Mouse (Mus musculus): ENCODE data around the gene Mcts2. TPM values are rescaled to one million over a fixed set of nuclear protein-coding genes. Genes with fewer than 3 reads are reported as not detected.
A peak's percentile ranks its signal among the peaks of the same experiment; 100 is the strongest.
"Not testable (repeated sequence)": the region's sequence is repeated elsewhere in the genome, so short reads cannot be mapped to it uniquely, and the experiment has no call there.

The Mcts2 gene
- 42.7 and 44.1 TPM in 2 replicates for polyA plus RNA-seq (2015; fragmentation: Nextera tagmentation; extraction: Ambion mirVana)

DNA sequence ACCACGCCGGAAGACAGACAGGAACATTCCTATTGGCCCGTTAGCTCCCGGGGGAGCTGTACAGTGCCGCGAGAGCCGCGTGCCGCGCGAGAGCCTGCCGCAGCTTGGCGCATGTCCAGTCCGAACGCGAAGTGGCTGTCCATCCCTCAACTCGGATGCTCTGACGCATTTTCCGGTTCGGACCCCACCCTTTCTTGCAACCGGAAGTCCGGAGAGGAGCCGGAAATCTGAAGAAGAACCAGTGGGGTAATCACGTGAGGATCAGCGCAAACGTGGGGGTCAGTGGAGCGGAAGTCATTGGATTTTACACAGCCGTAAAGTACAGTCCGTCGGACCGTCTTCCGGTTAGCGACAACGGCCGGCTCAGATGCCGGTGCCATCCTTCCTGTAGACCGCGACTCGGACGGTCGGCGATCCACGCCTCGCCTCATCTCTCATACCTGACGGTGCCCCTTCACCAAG, at the start of gene Mcts2:
Gene Mcts2, plus strand, starts transcription at position 230 of the 462 bp plus-strand sequence.
- Histone ChIP-seq H3K4me1 (replicated peaks) (peaks cover 19% of the 10 kb centered on the region), H3K27ac (peak within 1 kb of the TSS; percentile 41), H3K9ac (replicated peaks) (peak within 1 kb of the TSS; percentile 71), H3K4me2 (replicated peaks) (peak within 1 kb of the TSS; percentile 76), H3K27me3 (no peaks in the 10 kb centered on the region), H3K4me3 (replicated peaks) (peak within 1 kb of the TSS; percentile 46), H3K36me3 (peaks cover 97% of the 10 kb centered on the region), H3K9me3 (no peaks in the 10 kb centered on the region)
- ATAC-seq: peak; percentile 98
- 46% methylated on average over 45 of the region's 45 CpGs for WGBS

DNA sequence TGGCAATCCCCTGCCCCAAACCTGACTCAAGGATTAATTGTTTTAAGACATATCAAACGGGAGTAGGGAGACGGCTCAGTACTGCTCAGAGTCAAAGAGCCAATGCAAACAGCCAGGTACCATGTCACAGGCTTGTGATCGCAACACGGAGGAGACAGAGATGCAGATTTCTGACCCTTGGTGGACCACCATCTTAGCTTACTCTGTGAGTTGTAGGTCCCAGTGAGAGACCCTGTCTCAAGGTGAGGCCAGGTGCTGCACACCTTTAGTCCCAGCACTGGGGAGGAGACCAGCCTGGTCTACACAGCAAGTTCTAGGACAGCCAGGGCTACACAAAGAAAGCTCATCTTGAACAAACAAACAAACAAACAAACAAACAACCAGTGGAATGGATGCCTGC, 49.5 kb upstream of the Mcts2 start:
- H3K9me3 ChIP-seq: no peaks in the 10 kb centered on the region
- WGBS: 90% methylated on average over 4 of the region's 4 CpGs
- H3K27me3 ChIP-seq: no peaks in the 10 kb centered on the region
- no peak overlapping the region for H3K27ac ChIP-seq
- H3K9ac ChIP-seq (replicated peaks): no peak overlapping the region
- no peak overlapping the region for H3K4me3 ChIP-seq (replicated peaks)
- peaks cover 18% of the 10 kb centered on the region for H3K4me1 ChIP-seq (replicated peaks)
- ATAC-seq: no peak
- no peak overlapping the region for H3K4me2 ChIP-seq (replicated peaks)
- no peaks in the 10 kb centered on the region for H3K36me3 ChIP-seq

DNA sequence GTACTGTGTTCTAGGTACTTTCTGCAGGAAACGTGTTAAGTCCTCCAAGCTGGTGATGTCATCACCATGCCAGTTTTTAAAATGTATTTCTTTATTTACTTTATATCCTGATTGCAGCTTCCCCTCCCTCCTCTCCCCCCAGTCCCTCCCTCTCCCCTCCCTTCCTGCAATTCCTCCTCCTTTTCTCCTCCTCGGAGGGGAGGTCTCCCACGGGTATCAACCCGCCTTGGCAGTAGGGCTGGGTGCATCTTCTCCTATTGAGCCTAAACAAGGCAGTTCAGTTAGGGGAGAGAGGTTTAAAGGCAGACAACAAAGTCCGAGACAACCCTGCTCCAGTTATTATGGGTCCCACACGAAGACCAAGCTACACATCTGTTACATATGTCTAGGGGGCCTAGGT, 48.0 kb upstream of the Mcts2 start:
- Histone ChIP-seq H3K27me3 (no peaks in the 10 kb centered on the region), H3K36me3 (no peaks in the 10 kb centered on the region), H3K4me2 (replicated peaks) (no peak overlapping the region), H3K4me3 (replicated peaks) (no peak overlapping the region), H3K27ac (no peak overlapping the region), H3K9me3 (no peaks in the 10 kb centered on the region), H3K4me1 (replicated peaks) (peaks cover 14% of the 10 kb centered on the region), H3K9ac (replicated peaks) (no peak overlapping the region)
- no peak for ATAC-seq
- 61% methylated on average over 6 of the region's 6 CpGs for WGBS

DNA sequence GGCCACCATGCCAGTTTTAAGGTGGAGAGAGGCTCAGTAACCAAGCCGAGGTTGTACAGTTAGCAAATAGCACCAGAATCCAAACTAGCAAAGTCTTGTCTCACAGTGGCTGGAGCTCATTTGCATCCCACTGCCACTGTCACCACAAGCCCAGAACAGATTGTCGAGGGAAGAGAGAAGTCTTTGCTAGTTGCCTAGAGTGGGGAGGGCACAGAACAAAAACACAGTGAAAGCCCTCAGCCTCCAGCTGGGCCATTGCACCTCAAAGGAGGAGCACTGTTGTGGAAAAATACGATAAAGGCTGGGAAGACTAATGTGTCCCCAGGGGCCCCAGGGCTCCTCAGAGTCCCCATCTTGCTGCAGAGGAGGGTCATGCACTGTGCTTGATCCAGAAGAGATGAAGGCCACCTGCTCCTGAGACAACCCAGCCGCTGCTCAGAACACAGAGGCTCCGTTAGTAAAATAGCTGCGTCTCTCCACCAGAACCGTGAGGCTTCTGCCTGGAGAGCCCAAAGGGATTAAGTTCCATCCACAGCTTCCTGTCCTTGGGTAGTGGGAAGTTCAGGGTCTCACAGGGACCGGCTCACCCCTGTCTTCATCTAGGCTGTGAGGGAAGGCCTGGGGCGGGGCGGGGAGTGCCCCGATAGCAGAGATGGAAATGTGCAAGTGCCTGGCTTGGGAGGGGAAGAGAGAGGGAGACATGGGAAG, 47.3 kb upstream of the Mcts2 start:
- H3K4me2 ChIP-seq (replicated peaks): no peak overlapping the region
- H3K4me3 ChIP-seq (replicated peaks): no peak overlapping the region
- H3K9me3 ChIP-seq: no peaks in the 10 kb centered on the region
- no peak overlapping the region for H3K9ac ChIP-seq (replicated peaks)
- 16% methylated on average over 11 of the region's 11 CpGs for WGBS
- H3K27me3 ChIP-seq: no peaks in the 10 kb centered on the region
- peak overlapping the region; percentile 56 for H3K27ac ChIP-seq
- H3K4me1 ChIP-seq (replicated peaks): peaks cover 14% of the 10 kb centered on the region
- no peaks in the 10 kb centered on the region for H3K36me3 ChIP-seq
- ATAC-seq: no peak

DNA sequence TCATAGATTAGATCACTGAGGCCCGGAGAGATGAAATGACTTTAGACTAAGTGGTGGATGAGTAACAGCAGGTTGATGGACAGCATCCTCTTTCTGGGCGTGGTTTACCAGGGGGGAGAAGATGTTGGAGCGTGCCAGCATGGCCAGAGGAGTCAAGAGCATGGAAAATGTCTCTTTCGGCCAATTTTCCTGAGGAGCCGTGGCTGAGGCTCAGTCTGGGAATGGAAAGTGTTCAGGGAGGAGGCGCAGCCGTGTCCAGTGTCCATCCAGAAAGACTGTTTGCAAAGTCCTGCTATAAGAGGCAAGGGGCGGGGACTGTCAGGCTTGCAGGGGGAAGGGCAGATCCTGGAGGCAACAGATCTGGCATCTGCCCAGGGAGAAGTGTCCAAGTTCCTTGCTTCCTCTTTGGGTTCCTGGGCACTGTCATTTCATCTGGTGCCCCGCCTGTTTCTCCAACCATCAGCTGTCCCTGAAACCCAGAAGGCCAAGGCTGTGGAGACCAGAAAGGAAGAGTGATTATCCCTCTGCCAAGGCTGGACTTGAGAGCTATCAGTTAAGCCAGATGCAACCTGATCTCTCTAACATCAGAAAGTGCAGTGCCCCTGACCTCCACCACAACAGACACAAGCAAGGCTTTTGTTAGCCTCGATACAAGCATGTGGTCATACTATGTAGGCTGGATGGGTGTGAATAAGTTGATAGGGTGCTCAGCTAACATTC, 33.8 kb upstream of the Mcts2 start:
- Histone ChIP-seq H3K4me2 (replicated peaks) (no peak overlapping the region), H3K9ac (replicated peaks) (no peak overlapping the region), H3K4me3 (replicated peaks) (no peak overlapping the region), H3K36me3 (no peaks in the 10 kb centered on the region), H3K4me1 (replicated peaks) (peaks cover 28% of the 10 kb centered on the region), H3K27ac (0 out of 2 replicates have a peak overlapping the region, but pooled peaks have one; percentile 88), H3K9me3 (no peaks in the 10 kb centered on the region), H3K27me3 (no peaks in the 10 kb centered on the region)
- no peak for ATAC-seq
- 77% methylated on average over 10 of the region's 10 CpGs for WGBS

DNA sequence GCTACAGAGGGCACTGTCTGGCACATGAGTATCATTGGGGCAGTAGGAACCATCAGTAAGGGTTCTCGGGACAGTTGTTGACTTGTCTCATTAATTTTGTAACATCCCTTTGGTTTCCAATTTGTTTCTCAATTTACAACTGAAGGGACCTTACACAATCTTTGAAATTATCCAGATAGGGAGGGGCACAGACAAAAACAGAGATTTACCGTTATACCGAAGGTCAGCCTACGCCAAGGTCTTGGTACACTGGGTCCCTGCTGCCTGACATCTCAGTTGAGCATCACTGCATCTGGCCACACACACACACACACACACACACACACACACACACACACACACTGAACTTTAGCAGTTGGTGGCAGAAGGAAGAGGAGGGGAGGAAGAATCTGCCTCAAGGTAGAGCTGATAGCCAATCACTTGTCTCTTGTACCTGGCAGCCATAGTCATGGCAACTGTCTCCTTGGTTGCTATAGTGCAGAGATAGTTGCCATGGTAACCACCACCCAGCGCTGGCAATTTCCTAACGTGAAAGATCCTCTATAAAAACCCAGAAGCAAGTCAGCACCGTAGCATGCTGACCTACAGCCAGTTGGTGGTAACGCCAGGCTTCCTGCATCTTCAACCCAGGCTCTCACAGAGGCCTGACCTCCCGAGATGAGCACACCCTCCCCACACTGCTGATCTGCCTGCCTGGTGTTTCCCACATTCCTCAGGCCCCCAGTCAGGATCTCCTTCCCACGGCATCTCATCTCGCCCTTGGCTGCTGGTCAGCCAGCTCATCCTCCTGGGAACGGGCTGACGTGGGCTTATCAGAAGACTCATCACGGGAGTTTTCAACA, 32.7 kb upstream of the Mcts2 start:
- Histone ChIP-seq H3K9ac (replicated peaks) (0 out of 2 replicates have a peak overlapping the region, but pooled peaks have one; percentile 5), H3K4me2 (replicated peaks) (peak overlapping the region; percentile 45), H3K27me3 (no peaks in the 10 kb centered on the region), H3K27ac (peak overlapping the region; percentile 88), H3K9me3 (no peaks in the 10 kb centered on the region), H3K36me3 (no peaks in the 10 kb centered on the region), H3K4me3 (replicated peaks) (no peak overlapping the region), H3K4me1 (replicated peaks) (peaks cover 28% of the 10 kb centered on the region)
- WGBS: 31% methylated on average over 14 of the region's 14 CpGs
- ATAC-seq: peak; percentile 94

DNA sequence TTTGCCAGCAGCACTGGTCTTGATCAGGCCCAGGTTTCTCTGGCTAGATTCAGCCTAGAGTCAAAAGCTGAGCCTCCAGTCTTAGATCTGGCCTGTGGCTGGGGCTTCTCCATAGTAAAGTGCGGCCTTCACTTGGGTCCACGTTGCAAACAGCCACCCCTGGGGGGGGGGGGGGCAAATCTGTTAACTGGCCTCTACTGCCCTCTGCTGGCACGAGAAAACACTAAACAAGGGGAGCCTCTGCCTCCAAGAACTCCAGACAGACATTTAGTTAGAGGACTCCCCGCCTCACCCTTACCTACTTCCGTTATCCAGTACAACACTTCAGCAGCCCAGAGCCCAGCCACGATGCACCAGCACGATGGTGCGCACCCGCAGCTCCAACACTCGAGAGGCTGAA, 29.4 kb upstream of the Mcts2 start:
- 64% methylated on average over 10 of the region's 10 CpGs for whole genome bisulfite sequencing
- H3K4me1 ChIP-seq (replicated peaks): peaks cover 28% of the 10 kb centered on the region
- no peaks in the 10 kb centered on the region for H3K36me3 ChIP-seq
- no peaks in the 10 kb centered on the region for H3K27me3 ChIP-seq
- no peak for ATAC-seq
- no peak overlapping the region for H3K4me3 ChIP-seq (replicated peaks)
- no peak overlapping the region for H3K27ac ChIP-seq
- H3K4me2 ChIP-seq (replicated peaks): no peak overlapping the region
- no peak overlapping the region for H3K9ac ChIP-seq (replicated peaks)
- H3K9me3 ChIP-seq: no peaks in the 10 kb centered on the region

DNA sequence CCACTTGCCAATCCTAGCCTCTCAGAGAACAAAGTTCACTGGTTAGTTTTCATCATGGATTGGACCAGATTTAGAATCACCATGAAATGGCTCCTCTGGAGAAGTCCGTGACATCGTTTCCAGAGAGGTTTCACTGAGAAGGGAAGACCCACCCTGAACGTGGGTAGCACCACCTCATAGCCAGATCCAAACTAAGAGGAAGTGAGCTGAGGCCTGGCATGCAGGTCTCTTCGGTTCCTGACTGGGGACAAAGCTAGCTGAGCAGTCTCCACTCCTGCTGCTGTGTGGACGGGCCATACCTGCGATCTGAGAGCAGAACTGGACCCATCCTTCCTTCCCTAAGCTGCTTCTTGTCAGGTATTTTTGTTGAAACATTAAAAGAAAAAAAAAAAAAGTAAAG, 25.7 kb upstream of the Mcts2 start:
- Histone ChIP-seq H3K9me3 (no peaks in the 10 kb centered on the region), H3K4me1 (replicated peaks) (no peaks in the 10 kb centered on the region), H3K4me2 (replicated peaks) (no peak overlapping the region), H3K9ac (replicated peaks) (no peak overlapping the region), H3K36me3 (no peaks in the 10 kb centered on the region), H3K4me3 (replicated peaks) (no peak overlapping the region), H3K27ac (no peak overlapping the region), H3K27me3 (no peaks in the 10 kb centered on the region)
- ATAC-seq: no peak
- 84% methylated on average over 6 of the region's 6 CpGs for WGBS

DNA sequence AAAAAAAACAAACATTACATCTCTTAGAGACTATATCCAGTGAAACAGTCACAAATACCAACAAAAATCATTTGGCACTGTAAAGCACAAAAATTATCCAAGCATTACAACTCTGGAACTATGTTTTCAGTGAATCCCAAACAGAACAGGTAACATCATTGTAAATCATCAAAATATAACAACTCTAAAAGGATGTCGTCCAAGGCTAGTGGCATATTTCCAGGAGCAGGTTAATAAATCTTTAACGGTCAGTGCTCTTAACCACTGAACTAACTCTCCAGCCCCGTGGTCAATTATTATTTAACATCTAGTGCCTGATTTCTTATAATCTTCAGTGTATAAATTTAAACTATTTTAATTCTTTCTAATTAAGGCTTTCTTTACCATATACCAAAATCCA, 20.6 kb upstream of the Mcts2 start:
- not testable (repeated sequence) for H3K4me3 ChIP-seq (replicated peaks); H3K27ac ChIP-seq; H3K4me1 ChIP-seq (replicated peaks); H3K36me3 ChIP-seq; H3K9ac ChIP-seq (replicated peaks); H3K4me2 ChIP-seq (replicated peaks); H3K27me3 ChIP-seq; ATAC-seq; H3K9me3 ChIP-seq
- 80% methylated on average over 3 of the region's 3 CpGs for WGBS

DNA sequence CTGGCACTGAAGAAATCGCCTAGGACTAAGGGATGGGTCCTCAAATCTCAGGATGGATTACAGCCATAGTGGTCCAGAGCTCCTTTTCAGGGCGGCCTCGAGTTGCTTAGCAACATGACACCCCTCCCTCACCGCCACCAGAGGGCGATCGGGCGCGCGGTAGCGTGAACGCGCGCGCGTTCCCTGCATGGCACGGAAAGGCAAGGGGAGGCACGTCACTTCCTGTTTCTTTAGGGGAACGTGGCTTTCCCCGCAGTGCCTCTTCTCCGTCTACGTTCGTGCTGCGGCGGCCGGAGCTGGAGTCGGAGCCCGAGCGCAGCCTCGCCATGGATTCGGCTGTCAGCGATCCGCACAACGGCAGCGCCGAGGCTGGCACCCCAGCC, 17.6 kb upstream of the Mcts2 start, which contains the start of gene H13:
Gene H13, plus strand, starts transcription at position 206 of the 383 bp plus-strand sequence.
- Histone ChIP-seq H3K4me2 (replicated peaks) (peak within 1 kb of the TSS; percentile 93), H3K27ac (peak within 1 kb of the TSS; percentile 98), H3K4me3 (replicated peaks) (peak within 1 kb of the TSS; percentile 100), H3K9ac (replicated peaks) (peak within 1 kb of the TSS; percentile 100), H3K36me3 (peaks cover 18% of the 10 kb centered on the region), H3K4me1 (replicated peaks) (peaks cover 36% of the 10 kb centered on the region), H3K27me3 (no peaks in the 10 kb centered on the region), H3K9me3 (no peaks in the 10 kb centered on the region)
- peak; percentile 88 for ATAC-seq
- WGBS: under 1% methylated on average over 35 of the region's 35 CpGs

DNA sequence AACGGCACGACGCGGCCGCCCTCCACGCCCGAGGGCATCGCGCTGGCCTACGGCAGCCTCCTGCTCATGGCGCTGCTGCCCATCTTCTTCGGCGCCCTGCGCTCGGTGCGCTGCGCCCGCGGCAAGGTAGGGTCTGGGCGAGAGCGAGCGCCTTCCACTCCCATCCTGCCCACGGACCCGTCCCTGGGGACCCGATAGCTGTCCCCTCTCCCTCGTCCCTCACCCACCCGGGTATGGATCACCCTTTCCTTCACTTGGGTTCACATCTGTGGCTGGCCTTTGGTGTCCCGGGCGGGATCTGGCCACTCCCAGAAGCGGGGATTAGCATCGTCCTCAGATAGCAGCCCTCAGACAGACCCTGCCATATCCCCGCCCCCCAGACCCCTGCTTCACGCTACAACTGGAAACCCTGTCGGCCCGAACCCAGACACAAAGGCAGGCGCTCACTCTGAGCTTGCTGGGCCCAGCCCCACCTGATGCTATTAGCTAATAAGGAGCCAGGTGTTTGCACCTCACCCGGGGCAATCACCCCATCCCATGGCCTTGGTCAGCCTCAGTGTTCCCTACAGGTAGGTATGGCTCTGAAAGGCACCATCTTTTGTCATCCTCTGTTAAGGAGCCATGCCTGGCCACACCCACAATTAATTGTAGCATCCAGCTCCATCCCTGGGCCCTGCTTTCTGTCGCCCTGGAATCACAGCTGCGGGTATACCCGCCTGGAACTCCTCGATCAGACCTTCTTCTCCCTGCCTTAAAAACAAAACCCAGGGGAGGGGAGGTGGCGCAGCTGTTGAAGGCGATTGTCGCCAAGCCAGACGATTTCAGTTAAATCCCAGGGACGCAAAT, 17.0 kb upstream of the Mcts2 start:
- Histone ChIP-seq H3K4me3 (replicated peaks) (peak overlapping the region; percentile 100), H3K4me1 (replicated peaks) (peaks cover 39% of the 10 kb centered on the region), H3K9ac (replicated peaks) (peak overlapping the region; percentile 100), H3K4me2 (replicated peaks) (peak overlapping the region; percentile 93), H3K27ac (peak overlapping the region; percentile 98), H3K36me3 (peaks cover 21% of the 10 kb centered on the region), H3K27me3 (no peaks in the 10 kb centered on the region), H3K9me3 (no peaks in the 10 kb centered on the region)
- under 1% methylated on average over 45 of the region's 46 CpGs for WGBS
- peak; percentile 84 for ATAC-seq
